Mouse (Mus musculus) right cerebral cortex, postnatal 4 days (tissue): ENCODE measurements at regions not wholly inside any gene's neighbourhood (a gene's known extent, or its start where the extent isn't known, plus 50 kb on each side); places are given as distances from the start of the nearest gene placed in this dataset.

Experiments used
- DNase-seq: peaks from one replicate; pipeline ENCODE4 v3.0.0-alpha.2; 2022

GRCm38 (mm10) chr2:173334856-173335595 is 58.7 kb upstream of the Pmepa1 start:
- DNase-seq, result no peak

- peak; percentile 60 for DNase-seq
Observed at GRCm38 (mm10) chr2:173335859-173336258, 59.5 kb upstream of the Pmepa1 start.

- no peak for DNase-seq
Observed at GRCm38 (mm10) chr2:173337666-173338065, 61.3 kb upstream of the Pmepa1 start.

- no peak for DNase-seq
Observed at GRCm38 (mm10) chr2:173338671-173339070, 62.3 kb upstream of the Pmepa1 start.

DNA sequence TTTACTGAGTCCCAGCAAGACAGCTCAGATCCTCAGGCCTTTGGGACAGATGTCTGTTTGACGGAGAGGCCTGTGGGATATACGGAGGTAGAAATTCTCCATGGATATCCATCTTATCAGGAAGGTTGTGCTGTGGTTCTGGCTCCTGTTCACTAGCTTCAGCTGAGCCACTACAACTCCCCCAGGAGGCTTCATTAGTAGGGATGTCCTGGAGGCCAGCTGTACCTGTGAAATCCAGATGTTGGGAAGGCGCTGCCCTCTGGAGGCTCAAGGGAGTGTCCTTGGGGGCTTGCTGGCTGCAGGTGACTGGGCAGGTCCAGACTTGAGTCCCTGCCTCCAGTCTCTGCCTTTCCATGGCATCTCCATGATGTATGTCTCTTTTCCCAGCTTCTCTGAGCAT is 62.9 kb upstream of the Pmepa1 start:
- no peak for DNase-seq

DNA sequence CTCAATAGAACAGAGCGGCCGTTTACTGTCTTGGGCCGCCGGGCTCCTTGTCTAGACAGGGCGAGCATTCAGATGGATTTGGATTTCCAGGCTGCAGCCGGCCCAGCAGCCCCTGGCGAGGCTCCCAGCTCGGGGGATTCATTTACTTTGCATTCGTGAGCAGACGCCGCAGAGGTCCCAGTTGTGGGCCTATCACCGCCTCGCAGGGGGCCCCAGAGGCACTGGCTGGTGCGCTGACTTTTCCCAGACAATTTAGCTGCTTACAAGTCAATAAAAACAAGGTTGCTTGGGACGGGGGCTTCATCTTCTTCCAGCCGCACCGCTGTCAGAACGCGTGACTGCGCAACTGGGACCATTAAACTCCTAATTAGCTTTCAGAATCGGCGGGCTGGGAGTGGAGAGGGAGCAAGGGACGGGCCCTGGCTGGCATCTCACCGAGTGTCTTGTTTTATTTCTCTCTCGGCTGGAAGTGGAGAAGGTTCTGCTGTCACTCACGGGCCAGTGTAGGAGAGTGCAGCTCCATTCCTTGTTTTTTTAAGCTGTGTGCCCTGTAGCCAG is 63.8 kb upstream of the Pmepa1 start:
- peak; percentile 79 for DNase-seq

GRCm38 (mm10) chr2:173342605-173343260 is 66.4 kb upstream of the Pmepa1 start:
- DNase-seq, result peak; percentile 44

DNA sequence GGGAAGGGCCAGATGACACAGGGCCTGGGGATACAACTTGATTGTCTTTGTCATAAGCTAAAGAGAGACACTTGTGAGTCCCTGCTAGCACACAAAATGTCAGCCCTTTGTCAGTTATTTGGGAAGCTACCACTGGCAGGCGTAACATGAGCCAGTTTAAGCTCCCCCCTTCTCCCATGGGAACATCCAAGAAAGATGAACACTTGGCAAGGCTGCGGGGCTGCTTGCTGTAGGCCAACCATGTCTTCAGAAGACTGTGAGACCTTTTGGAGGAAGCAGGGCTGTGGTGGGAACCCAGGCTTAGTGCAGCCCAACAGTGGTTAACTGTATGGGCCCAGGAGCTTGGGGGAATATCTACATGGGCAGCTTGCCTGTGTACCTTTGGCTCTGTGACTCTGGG is 67.3 kb upstream of the Pmepa1 start:
- no peak for DNase-seq

- DNase-seq, result no peak
Observed at GRCm38 (mm10) chr2:173344221-173344620, 67.9 kb upstream of the Pmepa1 start.

- no peak for DNase-seq
Observed at GRCm38 (mm10) chr2:173347341-173347740, 71.0 kb upstream of the Pmepa1 start.

GRCm38 (mm10) chr2:173348757-173349156 is 72.4 kb upstream of the Pmepa1 start:
- no peak for DNase-seq

- no peak for DNase-seq
Observed at GRCm38 (mm10) chr2:173349510-173349909, 73.2 kb upstream of the Pmepa1 start.

DNA sequence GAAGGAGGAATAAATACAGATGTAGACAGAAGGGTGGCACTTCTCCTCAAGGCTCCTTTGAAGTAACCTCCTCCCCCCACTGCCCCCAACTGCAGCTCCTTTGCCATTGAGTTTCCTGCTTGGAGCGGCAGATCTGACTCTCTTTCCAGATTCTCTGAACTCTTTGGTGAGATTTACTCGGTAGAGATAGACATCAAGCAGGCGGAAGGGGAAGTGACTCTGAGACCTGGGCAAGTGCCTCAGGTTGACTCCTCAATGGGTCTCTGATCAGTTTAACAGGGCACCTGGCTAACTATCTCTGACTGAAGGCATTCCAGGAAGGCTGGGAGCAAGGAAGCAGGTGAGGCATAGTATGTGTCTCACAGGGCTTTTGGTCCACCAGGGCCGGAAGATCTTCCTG is 73.6 kb upstream of the Pmepa1 start:
- no peak for DNase-seq

- DNase-seq, result no peak
Observed at GRCm38 (mm10) chr2:173350405-173350804, 74.1 kb upstream of the Pmepa1 start.

DNA sequence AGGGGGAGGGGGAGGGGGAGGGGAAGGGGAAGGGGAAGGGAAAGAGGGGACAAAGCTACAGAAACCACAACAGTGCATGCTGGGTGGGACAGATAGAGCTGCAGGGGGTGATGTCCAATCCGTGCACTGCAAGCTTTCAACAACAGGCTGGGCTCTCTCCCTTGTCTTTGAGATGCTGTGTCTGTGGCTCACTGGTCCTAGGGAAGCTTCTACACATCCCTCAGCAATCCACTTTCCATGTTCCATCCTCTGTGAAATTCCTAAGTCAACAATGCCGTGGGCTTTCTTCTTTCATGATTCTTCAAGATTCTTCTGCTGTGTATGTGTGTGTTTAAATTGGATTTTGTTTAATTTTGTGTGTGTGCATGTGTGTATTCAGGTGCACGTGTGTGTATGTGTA is 74.5 kb upstream of the Pmepa1 start:
- no peak for DNase-seq

DNA sequence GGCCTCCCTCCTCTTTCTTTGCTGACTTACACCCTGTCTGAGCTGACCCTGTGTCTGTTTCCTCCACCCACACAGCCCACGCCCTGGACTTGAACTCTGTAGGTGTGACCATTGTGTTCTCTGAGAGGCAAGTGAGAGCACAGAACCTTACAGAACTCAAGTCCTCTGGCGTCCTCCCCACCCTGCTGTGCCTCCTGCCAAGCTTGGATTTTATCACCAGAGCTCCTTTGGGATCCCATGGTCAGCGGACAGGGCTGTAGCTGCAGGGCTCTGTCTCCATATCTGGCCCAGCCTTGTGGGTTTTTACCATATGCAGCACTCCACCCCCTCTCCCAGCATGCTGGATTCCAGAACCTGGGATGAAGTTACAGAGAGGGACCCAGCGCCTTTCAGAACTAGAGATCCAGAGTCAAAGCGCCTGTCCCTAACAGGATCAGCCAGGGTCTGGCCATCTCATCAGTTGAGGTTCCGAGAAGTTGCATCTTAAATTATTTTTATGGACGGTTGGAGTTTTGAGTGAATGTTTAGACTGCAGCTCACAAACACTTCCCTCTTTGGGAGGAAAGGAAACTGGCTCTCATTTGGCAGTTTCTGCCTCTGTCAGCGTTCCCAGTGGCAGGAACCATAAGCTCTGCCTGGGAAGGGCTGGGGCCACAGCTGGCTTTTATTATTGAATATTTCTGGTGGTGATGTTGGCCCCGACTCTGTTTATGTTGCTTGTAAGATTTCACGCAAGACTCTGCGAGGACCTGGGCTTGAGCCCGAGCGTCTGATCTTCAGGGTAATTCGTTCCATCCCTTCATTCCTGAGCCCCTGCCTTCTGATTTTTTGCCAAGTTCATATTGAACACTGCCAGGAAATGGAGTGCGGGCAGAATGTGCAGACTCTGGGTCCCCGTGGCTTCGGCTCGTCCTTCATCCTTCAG is 75.8 kb upstream of the Pmepa1 start:
- no peak for DNase-seq

DNA sequence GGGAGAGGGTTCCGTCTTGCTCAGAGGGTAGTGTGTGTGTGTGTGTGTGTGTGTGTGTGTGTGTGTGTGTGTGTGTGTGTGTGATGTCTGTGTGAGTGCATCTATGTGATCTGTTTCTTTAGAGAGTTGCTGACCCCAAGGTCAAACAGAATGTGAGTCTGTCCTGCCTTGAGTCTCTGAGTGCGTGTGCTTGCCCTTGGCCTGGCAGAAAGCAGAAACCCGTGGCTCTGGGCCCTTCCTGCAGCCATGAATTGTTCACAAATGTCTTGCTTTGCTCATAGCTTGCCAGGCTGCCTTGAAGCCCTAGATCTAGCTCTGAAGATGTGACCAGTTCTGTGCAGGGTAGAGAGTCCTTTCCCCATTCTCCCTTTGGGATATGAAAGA is 76.4 kb upstream of the Pmepa1 start:
- DNase-seq, result no peak

GRCm38 (mm10) chr2:173353435-173354241 is 77.3 kb upstream of the Pmepa1 start:
- no peak for DNase-seq

- DNase-seq, result no peak
Observed at GRCm38 (mm10) chr2:173356786-173357185, 80.5 kb upstream of the Pmepa1 start.

DNA sequence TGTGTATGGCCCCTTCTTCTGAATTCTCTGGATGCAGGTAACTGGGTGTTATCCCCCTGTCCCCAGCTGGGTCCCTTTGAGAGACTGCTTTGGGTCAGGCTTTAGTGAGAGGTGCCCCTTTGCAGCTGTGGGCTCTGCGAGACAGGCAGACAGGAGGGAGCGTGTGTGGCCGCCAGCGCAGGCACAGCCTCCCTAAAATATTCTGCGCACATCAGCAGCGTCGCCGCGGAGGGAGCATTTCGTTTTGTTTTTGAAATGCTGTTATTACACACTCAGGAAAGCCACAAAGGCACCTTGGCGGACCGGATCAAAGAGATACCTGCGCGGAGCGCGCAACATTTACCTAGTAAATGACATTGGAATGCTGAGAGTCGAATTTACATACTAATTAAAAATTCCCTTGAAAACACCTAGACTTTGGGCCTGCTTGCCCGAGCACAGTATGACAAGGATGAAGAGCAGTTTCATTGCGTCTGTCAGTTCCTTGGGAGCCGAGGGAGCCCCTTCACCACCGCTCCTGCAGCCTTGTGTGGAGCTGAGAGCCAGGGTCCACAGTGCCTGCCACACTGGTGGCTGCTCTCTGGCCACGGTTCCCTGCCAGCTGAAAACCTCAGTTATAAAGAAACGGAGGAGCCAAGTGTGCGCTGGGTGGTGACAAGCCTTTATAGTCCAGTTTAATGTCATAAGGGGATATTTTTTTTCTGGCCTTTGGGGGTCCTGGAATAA is 89.3 kb upstream of the Pmepa1 start:
- no peak for DNase-seq

- DNase-seq, result no peak
Observed at GRCm38 (mm10) chr2:173366734-173367133, 90.4 kb upstream of the Pmepa1 start.

- no peak for DNase-seq
Observed at GRCm38 (mm10) chr2:173368899-173369298, 92.6 kb upstream of the Pmepa1 start.
